Mouse (Mus musculus) stomach, postnatal 0 days (tissue): Measurements from ENCODE around the gene Mast1.

Experiments
- CTCF ChIP-seq: IDR thresholded peaks from 2 replicates; pipeline ENCODE4 v1.5.1; 2016; ENCODE audit warnings: antibody characterized with exemption, low read depth, mild to moderate bottlenecking, moderate library complexity
- EP300 ChIP-seq: optimal IDR thresholded peaks from 2 replicates; pipeline ENCODE3; 2016; ENCODE audit warnings: antibody characterized with exemption

GRCm38 (mm10) chr8:84943699-84944098 lies 6.5 kb upstream of the Mast1 start:
- TF ChIP-seq CTCF (no peak), EP300 (no peak)
